8 mouse cellular contexts compared by ENCODE assay signal in genomic region chr7:83914566-83914965, GRCm38 (mm10). TPM values are rescaled to one million over a fixed set of nuclear protein-coding genes. Genes with fewer than 3 reads are reported as not detected.
A peak's percentile ranks its signal among the peaks of the same experiment; 100 is the strongest.
DNase-seq lines count a peak whose midpoint lies in the region; ATAC-seq and TF ChIP-seq lines count a peak whose summit lies in the region.

No protein-coding gene starts in this region.

- no peaks in the 10 kb centered on the region for H3K27me3 ChIP-seq in heart, adult 2 months (ENCODE audit: control insufficient read depth, insufficient read depth, low read length)
- H3K27me3 ChIP-seq in heart, embryonic 11.5 days (ENCODE audit: control insufficient read depth, insufficient read depth, low read length) = no peaks in the 10 kb centered on the region
- no peaks in the 10 kb centered on the region for H3K27me3 ChIP-seq in forebrain, embryonic 14.5 days (replicated peaks; ENCODE audit: control insufficient read depth, insufficient read depth, low read length)
- no peaks in the 10 kb centered on the region for H3K27me3 ChIP-seq in hindbrain, embryonic 16.5 days (replicated peaks; ENCODE audit: control insufficient read depth, insufficient read depth, low read length)
- no peaks in the 10 kb centered on the region for H3K27me3 ChIP-seq in midbrain, postnatal 0 days (ENCODE audit: insufficient read depth, low read length)

- 2% methylated on average over 3 of the region's 3 CpGs for WGBS in heart, adult 2 months
- WGBS in heart, embryonic 11.5 days (ENCODE audit: insufficient replicate concordance) = 0% methylated on average over 3 of the region's 3 CpGs
- WGBS in forebrain, embryonic 14.5 days = 1% methylated on average over 3 of the region's 3 CpGs
- 1% methylated on average over 3 of the region's 3 CpGs for WGBS in hindbrain, embryonic 16.5 days
- WGBS in midbrain, postnatal 0 days = 0% methylated on average over 3 of the region's 3 CpGs

- DNase-seq in heart, adult 2 months = peak; percentile 70 to 83
- peak; percentile 55 for DNase-seq in c-Kit-positive CD71-positive TER-119-negative erythroid progenitor cells, embryonic 14.5 days (ENCODE audit: low read depth)
- peak; percentile 90 for DNase-seq in forebrain, embryonic 14.5 days (ENCODE audit: low spot score)
- DNase-seq in left cerebral cortex, postnatal 25 days (ENCODE audit: low spot score in 2 of 2) = peak; percentile 86 to 88
- DNase-seq in midbrain, postnatal 0 days (ENCODE audit: low spot score) = peak; percentile 92
- DNase-seq in spleen, adult 18-20 months = peak; percentile 41 to 80

- intact Hi-C loops in heart, adult 2 months (cut with DNase I) = loop anchor here (1.0 kb wide), 3 partner anchors 172 to 442 kb away; partner anchors contain the start of gene Cemip
- intact Hi-C loops in left cerebral cortex, postnatal 25 days (cut with DNase I) = loop anchor here (5.0 to 10.0 kb wide), 4 partner anchors 173 to 530 kb away; partner anchors contain the start of gene Cemip

- H3K9ac ChIP-seq in heart, adult 2 months (ENCODE audit: low read depth, low read length) = no peak overlapping the region
- no peak overlapping the region for H3K9ac ChIP-seq in heart, embryonic 11.5 days (ENCODE audit: low read depth, low read length)
- no peak overlapping the region for H3K9ac ChIP-seq in forebrain, embryonic 14.5 days (ENCODE audit: low read length)
- no peak overlapping the region for H3K9ac ChIP-seq in hindbrain, embryonic 16.5 days (ENCODE audit: low read depth, low read length)
- H3K9ac ChIP-seq in midbrain, postnatal 0 days (replicated peaks; ENCODE audit: low read length, poor library complexity, severe bottlenecking) = no peak overlapping the region

- no peaks in the 10 kb centered on the region for H3K79me2 ChIP-seq in heart, adult 2 months (replicated peaks; ENCODE audit: control insufficient read depth, insufficient read depth, low read length)

- TF ChIP-seq EP300 in heart, adult 2 months (IDR thresholded peaks at IDR 0.05; ENCODE audit: insufficient read depth, low read depth, low read length) = peak; percentile 76; the same call in 1 of the 2 replicates

- peak; percentile 90 for TF ChIP-seq CTCF in heart, adult 2 months (IDR thresholded peaks at IDR 0.05)
- peak; percentile 94 for TF ChIP-seq CTCF in midbrain, postnatal 0 days (IDR thresholded peaks at IDR 0.05)

- H3K4me2 ChIP-seq in heart, embryonic 11.5 days = no peak overlapping the region
- no peak overlapping the region for H3K4me2 ChIP-seq in forebrain, embryonic 14.5 days (ENCODE audit: low read length)
- no peak overlapping the region for H3K4me2 ChIP-seq in hindbrain, embryonic 16.5 days (ENCODE audit: low read length)
- H3K4me2 ChIP-seq in midbrain, postnatal 0 days (ENCODE audit: low read depth, low read length, poor library complexity, severe bottlenecking) = no peak overlapping the region

- no peak for ATAC-seq in heart, embryonic 11.5 days (replicated peaks; ENCODE audit: insufficient number of reproducible peaks, low FRiP score, low TSS enrichment)
- ATAC-seq in forebrain, embryonic 14.5 days = peak; percentile 72
- ATAC-seq in hindbrain, embryonic 16.5 days = peak; percentile 69; the same call in 1 of the 2 replicates
- peak; percentile 58; the same call in 1 of the 2 replicates for ATAC-seq in midbrain, postnatal 0 days (ENCODE audit: low FRiP score)

- no peak for TF ChIP-seq POLR2A in heart, adult 2 months (IDR thresholded peaks at IDR 0.05; ENCODE audit: insufficient read depth, low read depth, low read length)

- no peak overlapping the region for H3K27ac ChIP-seq in heart, adult 2 months
- no peak overlapping the region for H3K27ac ChIP-seq in heart, embryonic 11.5 days (ENCODE audit: low read depth, low read length)
- H3K27ac ChIP-seq in forebrain, embryonic 14.5 days (ENCODE audit: low read depth, low read length) = no peak overlapping the region
- no peak overlapping the region for H3K27ac ChIP-seq in hindbrain, embryonic 16.5 days (ENCODE audit: low read depth, low read length)
- no peak overlapping the region for H3K27ac ChIP-seq in midbrain, postnatal 0 days (ENCODE audit: low read depth, low read length)

- H3K36me3 ChIP-seq in heart, adult 2 months (ENCODE audit: control insufficient read depth, insufficient read depth, low read length) = no peaks in the 10 kb centered on the region
- H3K36me3 ChIP-seq in heart, embryonic 11.5 days (ENCODE audit: control insufficient read depth, insufficient read depth, low read length) = no peaks in the 10 kb centered on the region
- H3K36me3 ChIP-seq in forebrain, embryonic 14.5 days (ENCODE audit: control insufficient read depth, insufficient read depth, low read length) = no peaks in the 10 kb centered on the region
- no peaks in the 10 kb centered on the region for H3K36me3 ChIP-seq in hindbrain, embryonic 16.5 days (ENCODE audit: control insufficient read depth, insufficient read depth, low read length)
- H3K36me3 ChIP-seq in midbrain, postnatal 0 days (ENCODE audit: insufficient read depth, low read length) = no peaks in the 10 kb centered on the region

- no peaks in the 10 kb centered on the region for H3K4me1 ChIP-seq in heart, adult 2 months (ENCODE audit: control insufficient read depth, insufficient read depth, low read length)
- no peaks in the 10 kb centered on the region for H3K4me1 ChIP-seq in heart, embryonic 11.5 days (ENCODE audit: control insufficient read depth, insufficient read depth, low read length)
- no peaks in the 10 kb centered on the region for H3K4me1 ChIP-seq in forebrain, embryonic 14.5 days (ENCODE audit: control insufficient read depth, insufficient read depth, low read length)
- H3K4me1 ChIP-seq in hindbrain, embryonic 16.5 days (ENCODE audit: control insufficient read depth, insufficient read depth, low read depth, low read length) = no peaks in the 10 kb centered on the region
- no peaks in the 10 kb centered on the region for H3K4me1 ChIP-seq in midbrain, postnatal 0 days (ENCODE audit: insufficient read depth, low read length)

- H3K4me3 ChIP-seq in heart, adult 2 months = no peak overlapping the region
- no peak overlapping the region for H3K4me3 ChIP-seq in heart, embryonic 11.5 days (ENCODE audit: low read depth, low read length)
- H3K4me3 ChIP-seq in forebrain, embryonic 14.5 days (ENCODE audit: low read depth, low read length) = no peak overlapping the region
- no peak overlapping the region for H3K4me3 ChIP-seq in hindbrain, embryonic 16.5 days (ENCODE audit: low read length)
- H3K4me3 ChIP-seq in midbrain, postnatal 0 days (ENCODE audit: low read depth, low read length) = no peak overlapping the region

- H3K9me3 ChIP-seq in heart, embryonic 11.5 days (replicated peaks; ENCODE audit: control insufficient read depth, low read length) = no peaks in the 10 kb centered on the region
- no peaks in the 10 kb centered on the region for H3K9me3 ChIP-seq in forebrain, embryonic 14.5 days (replicated peaks; ENCODE audit: control insufficient read depth, low read length)
- no peaks in the 10 kb centered on the region for H3K9me3 ChIP-seq in hindbrain, embryonic 16.5 days (ENCODE audit: control insufficient read depth, low read length)
- H3K9me3 ChIP-seq in midbrain, postnatal 0 days (ENCODE audit: low read length) = no peaks in the 10 kb centered on the region

RNA-seq across cellular contexts. Expression of gene Mesd, which starts 30.3 kb away (rescaled TPM):
- total RNA-seq in heart, adult 2 months (2021) = 10 to 100 TPM; 51.5 to 52.0 TPM
- polyA plus RNA-seq in heart, adult 2 months (2012; rRNA removed) = 11.4 and 19.4 TPM in 2 replicates
- polyA plus RNA-seq in heart, embryonic 11.5 days (2014; fragmentation: Nextera tagmentation; extraction: Ambion mirVana) = 73.4 and 87.5 TPM in 2 replicates
- polyA plus RNA-seq in forebrain, embryonic 14.5 days (2014; fragmentation: Nextera tagmentation; extraction: Ambion mirVana) = 56.2 and 62.8 TPM in 2 replicates
- 63.7 and 83.8 TPM in 2 replicates for polyA plus RNA-seq in hindbrain, embryonic 16.5 days (2015; fragmentation: Nextera tagmentation; extraction: Ambion mirVana)
- 10 to 100 TPM; 54.7 to 58.8 TPM for total RNA-seq in left cerebral cortex, postnatal 25 days (2021)
- total RNA-seq in midbrain, postnatal 0 days (2014; rRNA removed) = 26.0 and 50.2 TPM in 2 replicates
- 69.1 and 75.0 TPM in 2 replicates for polyA plus RNA-seq in midbrain, postnatal 0 days (2015; fragmentation: Nextera tagmentation; extraction: Ambion mirVana)

RNA-seq across cellular contexts. Expression of gene Tlnrd1, which starts 30.5 kb away (rescaled TPM):
- total RNA-seq in heart, adult 2 months (2021) = 1 to 10 TPM; 6.5 to 8.7 TPM
- polyA plus RNA-seq in heart, adult 2 months (2012; rRNA removed) = 5.9 and 7.2 TPM in 2 replicates
- polyA plus RNA-seq in heart, embryonic 11.5 days (2014; fragmentation: Nextera tagmentation; extraction: Ambion mirVana) = 13.9 and 14.9 TPM in 2 replicates
- 7.3 and 7.6 TPM in 2 replicates for polyA plus RNA-seq in forebrain, embryonic 14.5 days (2014; fragmentation: Nextera tagmentation; extraction: Ambion mirVana)
- polyA plus RNA-seq in hindbrain, embryonic 16.5 days (2015; fragmentation: Nextera tagmentation; extraction: Ambion mirVana) = 6.2 and 7.8 TPM in 2 replicates
- 10 to 100 TPM; 21.4 to 26.5 TPM for total RNA-seq in left cerebral cortex, postnatal 25 days (2021)
- total RNA-seq in midbrain, postnatal 0 days (2014; rRNA removed) = 49.8 and 54.9 TPM in 2 replicates
- 9.5 and 10.7 TPM in 2 replicates for polyA plus RNA-seq in midbrain, postnatal 0 days (2015; fragmentation: Nextera tagmentation; extraction: Ambion mirVana)
